Mouse (Mus musculus) heart, adult 2 months (tissue): Measurements from ENCODE around the gene Chsy1. TPM values are rescaled to one million over a fixed set of nuclear protein-coding genes. Genes with fewer than 3 reads are reported as not detected.

Source experiments
- DNase-seq, 2 experiments: peaks; one replicate each; pipeline ENCODE4 v3.0.0; 2021
- H3K27ac ChIP-seq: fragments of 200-600 bp; 2 replicates; pipeline ENCODE4 v1.8.1; 2022
- H3K27me3 ChIP-seq: fragments of 200-500 bp; 2 replicates; pipeline ENCODE4 v1.6.1; 2012; ENCODE audit warnings: mild to moderate bottlenecking, low read length, inconsistent platforms, mixed read lengths; ENCODE audit not compliant: control insufficient read depth, insufficient read depth
- H3K36me3 ChIP-seq: fragments of 200-500 bp; 2 replicates; pipeline ENCODE4 v1.6.1; 2012; ENCODE audit warnings: low read length, inconsistent platforms; ENCODE audit not compliant: control insufficient read depth, insufficient read depth
- H3K4me1 ChIP-seq: fragments of 200-500 bp; 2 replicates; pipeline ENCODE4 v1.6.1; 2011; ENCODE audit warnings: low read length; ENCODE audit not compliant: control insufficient read depth, insufficient read depth
- H3K4me3 ChIP-seq: fragments of 200-600 bp; 2 replicates; pipeline ENCODE4 v1.8.1; 2022
- H3K79me2 ChIP-seq: fragments of 200-500 bp; replicated peaks from 2 replicates; pipeline ENCODE4 v1.6.1; 2012; ENCODE audit warnings: mild to moderate bottlenecking, inconsistent platforms, low read length, moderate library complexity, mixed read lengths; ENCODE audit not compliant: control insufficient read depth, insufficient read depth
- H3K9ac ChIP-seq: fragments of 200-500 bp; 2 replicates; pipeline ENCODE4 v1.6.1; 2012; ENCODE audit warnings: low read depth, mild to moderate bottlenecking, control low read depth, inconsistent platforms, low read length, mixed read lengths
- CTCF ChIP-seq: fragments of 200-600 bp; IDR thresholded peaks from 2 replicates; pipeline ENCODE4 v1.8.1; 2022; ENCODE audit warnings: antibody characterized with exemption, mild to moderate bottlenecking, moderate library complexity
- EP300 ChIP-seq: fragments of 200-500 bp; IDR thresholded peaks from 2 replicates; pipeline ENCODE4 v1.6.1; 2011; ENCODE audit warnings: low read depth, low read length, control low read depth; ENCODE audit not compliant: insufficient read depth
- POLR2A ChIP-seq: fragments of 200-500 bp; IDR thresholded peaks from 2 replicates; pipeline ENCODE4 v1.6.1; 2011; ENCODE audit warnings: mild to moderate bottlenecking, low read depth, low read length, control low read depth; ENCODE audit not compliant: insufficient read depth
- WGBS: fragments of 180-500 bp; shearing (Covaris S2); methylation state at CpG from one replicate; pipeline ENCODE4 v1.1.7; 2018; 5-methylcytosine and 5-hydroxymethylcytosine counted together
- intact Hi-C: fragments of 180-260 bp; cut with DNase I; formaldehyde crosslinking; loops from one replicate; pipeline ENCODE4 v1.15.1; 2025
- polyA plus RNA-seq: library from polyadenylated mRNA; depleted of rRNA; stranded (reverse); fragments of >200 nt; gene quantifications from 2 replicates; pipeline ENCODE4 v1.2.3, GENCODE M21; 2012
- total RNA-seq, 2 experiments: library from RNA; stranded (reverse); gene quantifications; 2 replicates each; pipeline ENCODE4 v1.2.3; 2021

The Chsy1 gene
- total and polyA plus RNA-seq, 3 experiments: 4.8 to 13.4 (median 12.3) TPM

DNA sequence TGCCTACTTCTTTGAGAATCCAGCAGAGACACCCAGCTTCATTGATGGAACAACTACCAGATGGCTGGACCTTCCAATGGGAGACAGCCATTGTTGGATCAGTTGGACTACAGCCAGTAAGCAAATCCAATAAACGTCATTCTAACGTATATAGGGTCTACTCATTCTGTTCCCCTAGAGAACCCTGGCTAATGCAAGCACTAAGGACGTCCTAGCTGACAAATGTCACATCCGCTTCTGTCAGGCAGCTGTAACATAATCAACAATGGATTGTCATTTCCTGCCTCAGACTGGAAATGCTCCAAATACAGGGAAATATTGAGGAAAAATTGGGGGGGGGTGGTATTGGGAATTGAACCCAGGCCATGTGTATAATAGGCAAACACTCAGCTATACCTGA is 3.5 kb upstream of the Chsy1 start:
- no peak for DNase-seq
- TF ChIP-seq CTCF (no peak), EP300 (no peak), POLR2A (no peak)
- intact Hi-C loops: loop anchor here (5.0 kb wide), 1 partner anchor 92 kb away; no protein-coding TSS in a partner anchor
- H3K9ac ChIP-seq: no peak overlapping the region
- WGBS: 37% methylated on average over 4 of the region's 4 CpGs
- H3K27ac ChIP-seq: no peak overlapping the region
- no peaks in the 10 kb centered on the region for H3K36me3 ChIP-seq
- H3K4me1 ChIP-seq: no peaks in the 10 kb centered on the region
- H3K27me3 ChIP-seq: no peaks in the 10 kb centered on the region
- H3K79me2 ChIP-seq: no peaks in the 10 kb centered on the region
- H3K4me3 ChIP-seq: no peak overlapping the region

DNA sequence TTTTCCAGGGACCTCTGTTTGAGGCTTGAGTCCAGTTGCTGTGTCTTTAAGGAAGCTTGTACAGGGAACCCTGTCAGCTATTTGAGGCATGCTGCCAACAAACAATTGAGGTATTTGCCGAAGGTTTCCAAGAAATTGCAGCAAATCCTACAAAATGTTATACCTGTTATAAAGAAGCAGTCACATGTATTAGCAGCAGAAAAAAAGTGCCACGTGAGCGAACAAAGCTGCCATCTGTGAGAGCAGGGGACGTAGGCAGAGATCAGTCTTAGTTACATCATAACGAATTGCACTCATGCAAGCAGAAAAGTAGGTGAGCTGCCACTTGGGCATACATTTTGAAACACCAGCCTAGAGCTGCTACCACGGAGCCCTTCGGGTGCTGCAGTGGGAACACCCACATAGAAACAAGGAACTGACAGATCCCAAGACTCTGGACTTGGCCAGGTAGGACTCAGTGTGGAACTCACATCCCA is 2.7 kb upstream of the Chsy1 start:
- no peak overlapping the region for H3K4me3 ChIP-seq

GRCm38 (mm10) chr7:66107206-66107605 is 2.1 kb upstream of the Chsy1 start:
- no peak overlapping the region for H3K4me3 ChIP-seq
- no peaks in the 10 kb centered on the region; the same call in 1 of the 2 replicates for H3K4me1 ChIP-seq
- H3K79me2 ChIP-seq: no peaks in the 10 kb centered on the region
- 60% methylated on average over 11 of the region's 11 CpGs for WGBS
- H3K36me3 ChIP-seq: no peaks in the 10 kb centered on the region
- no peaks in the 10 kb centered on the region for H3K27me3 ChIP-seq
- intact Hi-C loops: loop anchor here (5.0 kb wide), 1 partner anchor 90 kb away; no protein-coding TSS in a partner anchor
- no peak for TF ChIP-seq EP300
- TF ChIP-seq CTCF: no peak
- TF ChIP-seq POLR2A: no peak
- H3K27ac ChIP-seq: no peak overlapping the region
- no peak overlapping the region for H3K9ac ChIP-seq
- no peak for DNase-seq

More for the DNA sequence above, 2.7 kb upstream of the Chsy1 start:
- 61% methylated on average over 7 of the region's 7 CpGs for WGBS
- H3K79me2 ChIP-seq: no peaks in the 10 kb centered on the region
- DNase-seq: no peak
- intact Hi-C loops: loop anchor here (5.0 kb wide), 1 partner anchor 91 kb away; no protein-coding TSS in a partner anchor
- H3K9ac ChIP-seq: no peak overlapping the region
- no peaks in the 10 kb centered on the region for H3K36me3 ChIP-seq
- no peaks in the 10 kb centered on the region for H3K27me3 ChIP-seq
- no peak overlapping the region for H3K27ac ChIP-seq
- TF ChIP-seq POLR2A (no peak), CTCF (no peak), EP300 (no peak)
- H3K4me1 ChIP-seq: no peaks in the 10 kb centered on the region; the same call in 1 of the 2 replicates

- H3K27me3 ChIP-seq: no peaks in the 10 kb centered on the region
- H3K4me1 ChIP-seq: no peaks in the 10 kb centered on the region; the same call in 1 of the 2 replicates
- H3K36me3 ChIP-seq: no peaks in the 10 kb centered on the region
- H3K27ac ChIP-seq: no peak overlapping the region
- no peak for TF ChIP-seq EP300
- no peak for TF ChIP-seq POLR2A
- TF ChIP-seq CTCF: peak; percentile 63
- H3K4me3 ChIP-seq: no peak overlapping the region
- H3K9ac ChIP-seq: no peak overlapping the region
- WGBS: 14% methylated on average over 7 of the region's 7 CpGs
- peak in 1 of 2 experiments; percentile 26 for DNase-seq
- intact Hi-C loops: loop anchor here (5.0 kb wide), 1 partner anchor 89 kb away; no protein-coding TSS in a partner anchor
- H3K79me2 ChIP-seq: no peaks in the 10 kb centered on the region
Observed at GRCm38 (mm10) chr7:66107930-66108329, 1.4 kb upstream of the Chsy1 start.

GRCm38 (mm10) chr7:66109855-66110635 is 730 bp downstream of the Chsy1 start:
- peak overlapping the region; percentile 95 for H3K9ac ChIP-seq
- H3K4me3 ChIP-seq: peak overlapping the region; percentile 70
- H3K27me3 ChIP-seq: no peaks in the 10 kb centered on the region
- 4% methylated on average over 70 of the region's 77 CpGs for WGBS
- peak overlapping the region; percentile 38 for H3K27ac ChIP-seq
- TF ChIP-seq CTCF (no peak), POLR2A (no peak), EP300 (no peak)
- intact Hi-C loops: loop anchor here (5.0 kb wide), 1 partner anchor 87 kb away; no protein-coding TSS in a partner anchor
- H3K36me3 ChIP-seq: no peaks in the 10 kb centered on the region
- DNase-seq: peak; percentile 65 to 69
- H3K4me1 ChIP-seq: peaks cover 4% of the 10 kb centered on the region; the same call in 1 of the 2 replicates
- H3K79me2 ChIP-seq: no peaks in the 10 kb centered on the region

DNA sequence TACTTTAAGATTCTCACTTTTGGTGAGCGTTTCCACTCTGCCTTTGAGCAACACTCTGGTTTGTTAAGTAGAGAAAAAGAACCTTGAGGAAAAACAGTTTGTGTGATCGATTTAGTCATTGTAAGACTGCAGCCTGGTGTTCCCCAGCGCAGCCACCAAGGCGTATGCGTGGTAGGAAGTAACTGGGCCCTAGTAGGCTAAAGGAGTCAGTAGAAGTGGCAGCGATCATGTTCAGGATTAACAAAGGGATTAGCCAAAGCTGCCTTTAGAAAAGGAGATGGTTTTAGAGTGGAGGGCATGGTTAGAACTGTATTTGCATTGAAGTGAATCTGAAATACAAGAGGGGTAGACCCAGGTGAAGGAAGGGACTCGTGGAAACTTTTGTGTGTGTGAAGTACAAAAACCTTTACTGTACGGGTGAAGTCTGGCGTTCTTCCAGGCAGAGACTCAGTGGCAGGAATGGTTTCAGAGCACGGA is 1.4 kb downstream of the Chsy1 start:
- Histone ChIP-seq H3K27me3 (no peaks in the 10 kb centered on the region), H3K4me1 (peaks cover 4% of the 10 kb centered on the region; the same call in 1 of the 2 replicates), H3K27ac (peak overlapping the region; percentile 38; the same call in 1 of the 2 replicates), H3K36me3 (no peaks in the 10 kb centered on the region), H3K4me3 (peak overlapping the region; percentile 70), H3K79me2 (no peaks in the 10 kb centered on the region), H3K9ac (peak overlapping the region; percentile 19; the same call in 1 of the 2 replicates)
- intact Hi-C loops: no loop called here
- 18% methylated on average over 10 of the region's 10 CpGs for WGBS
- no peak for DNase-seq
- TF ChIP-seq EP300 (no peak), POLR2A (no peak), CTCF (no peak)
